Mouse (Mus musculus): ENCODE measurements around the gene Ppp2r5c.

The Ppp2r5c gene

DNA sequence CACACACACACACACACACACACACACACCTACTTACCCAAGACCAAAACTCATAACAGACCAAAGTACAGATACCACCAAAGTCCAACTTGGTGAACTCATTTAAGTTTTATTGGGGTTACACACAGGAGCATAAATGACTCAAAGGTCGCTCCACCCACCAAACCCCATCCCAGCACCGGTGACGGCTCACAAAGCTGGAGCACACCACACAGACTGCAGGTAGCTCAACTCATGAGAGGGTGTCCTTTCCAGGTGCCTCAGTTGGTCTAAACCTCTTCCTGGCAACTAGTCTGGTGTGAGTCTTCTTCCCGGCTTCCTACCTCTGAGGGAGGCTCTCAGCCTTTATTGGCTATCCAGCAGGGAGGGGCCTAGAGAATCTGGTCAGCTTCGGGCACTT, 2.4 kb upstream of the Ppp2r5c start:
- DNase-seq, result no peak

DNA sequence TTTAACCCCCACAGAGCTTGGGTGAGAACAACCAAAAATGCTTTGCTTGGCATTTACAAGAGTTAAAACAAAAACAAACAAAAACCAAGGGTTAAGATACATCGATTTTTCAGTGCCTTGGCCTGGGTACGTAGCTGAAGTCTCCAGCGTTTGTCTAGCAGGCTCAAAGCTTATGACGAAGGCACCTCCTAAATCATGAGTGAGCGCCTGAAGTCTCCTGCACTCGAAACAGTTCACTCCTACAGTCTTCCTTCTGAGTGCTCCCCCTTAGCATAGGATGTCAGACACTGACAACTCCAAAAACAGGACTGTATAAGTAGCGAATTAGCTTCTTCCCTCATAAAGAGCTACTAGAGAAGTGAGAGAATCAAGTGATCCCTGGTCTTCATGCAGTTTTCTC, 1.1 kb upstream of the Ppp2r5c start:
- no peak for DNase-seq

GRCm38 (mm10) chr12:110447306-110447705, 386 bp downstream of the Ppp2r5c start:
- DNase-seq, result peak; percentile 58

DNA sequence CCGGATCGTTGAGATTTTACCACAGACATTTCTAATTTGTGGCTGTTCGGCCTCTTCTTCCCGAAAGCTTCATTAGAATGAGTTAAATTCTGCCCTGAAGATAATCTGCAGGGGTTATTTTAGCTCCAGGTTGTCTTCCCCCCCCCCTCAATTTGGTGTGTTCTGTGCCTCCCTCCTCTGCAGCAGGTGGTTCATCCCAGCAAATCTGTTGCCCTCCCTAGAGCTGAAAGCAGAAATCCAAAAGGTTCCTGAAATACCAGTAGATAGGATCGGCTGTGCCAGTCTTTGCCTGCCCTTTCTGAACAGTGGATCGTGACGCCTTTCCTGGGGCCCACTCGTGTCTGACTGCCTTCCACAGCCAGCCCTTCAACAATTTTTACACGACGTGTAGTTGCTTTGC, 1.8 kb downstream of the Ppp2r5c start:
- DNase-seq, result no peak

DNA sequence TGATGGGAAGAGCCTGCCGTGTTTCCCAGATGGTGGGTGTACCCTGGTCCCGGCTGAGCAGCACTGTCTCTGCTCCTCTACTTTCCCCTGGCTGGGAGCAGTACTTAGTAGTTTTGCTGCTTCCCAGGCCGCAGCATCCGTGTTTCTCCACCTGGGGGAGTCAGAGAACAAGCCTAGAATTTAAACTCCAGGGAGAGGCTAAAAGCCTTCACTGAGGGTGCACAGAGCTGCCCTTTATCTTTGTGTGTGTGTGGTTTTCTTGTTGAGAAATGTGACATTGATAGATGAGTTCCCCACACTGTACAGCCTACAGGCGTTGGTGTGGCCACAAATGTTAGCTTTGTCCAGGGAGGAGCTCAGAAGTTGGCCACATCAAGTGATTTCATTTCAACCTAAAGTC, 7.3 kb downstream of the Ppp2r5c start:
- DNase-seq, result peak; percentile 64

- no peak for DNase-seq
Measured at GRCm38 (mm10) chr12:110456024-110456423, 9.1 kb downstream of the Ppp2r5c start.

DNA sequence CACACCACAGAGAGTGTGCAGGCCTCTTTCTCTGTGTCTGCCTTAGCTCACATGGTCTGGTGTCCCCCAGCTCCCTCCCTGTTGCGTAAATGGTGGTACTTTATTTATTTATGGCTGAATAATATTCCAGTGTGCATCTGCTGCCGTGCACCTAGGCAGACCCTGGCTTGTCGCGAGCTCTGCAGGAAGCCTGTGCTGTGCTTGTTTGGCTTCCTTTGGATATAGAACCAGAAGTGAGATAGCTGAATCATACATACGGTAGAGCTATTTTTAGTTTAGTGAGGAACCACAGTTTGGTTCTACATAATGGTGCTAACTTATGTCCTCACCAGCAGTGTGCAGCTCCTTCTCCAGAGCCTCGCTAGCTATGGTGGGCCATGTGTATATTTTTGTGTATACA, 11.7 kb downstream of the Ppp2r5c start:
- no peak for DNase-seq

DNA sequence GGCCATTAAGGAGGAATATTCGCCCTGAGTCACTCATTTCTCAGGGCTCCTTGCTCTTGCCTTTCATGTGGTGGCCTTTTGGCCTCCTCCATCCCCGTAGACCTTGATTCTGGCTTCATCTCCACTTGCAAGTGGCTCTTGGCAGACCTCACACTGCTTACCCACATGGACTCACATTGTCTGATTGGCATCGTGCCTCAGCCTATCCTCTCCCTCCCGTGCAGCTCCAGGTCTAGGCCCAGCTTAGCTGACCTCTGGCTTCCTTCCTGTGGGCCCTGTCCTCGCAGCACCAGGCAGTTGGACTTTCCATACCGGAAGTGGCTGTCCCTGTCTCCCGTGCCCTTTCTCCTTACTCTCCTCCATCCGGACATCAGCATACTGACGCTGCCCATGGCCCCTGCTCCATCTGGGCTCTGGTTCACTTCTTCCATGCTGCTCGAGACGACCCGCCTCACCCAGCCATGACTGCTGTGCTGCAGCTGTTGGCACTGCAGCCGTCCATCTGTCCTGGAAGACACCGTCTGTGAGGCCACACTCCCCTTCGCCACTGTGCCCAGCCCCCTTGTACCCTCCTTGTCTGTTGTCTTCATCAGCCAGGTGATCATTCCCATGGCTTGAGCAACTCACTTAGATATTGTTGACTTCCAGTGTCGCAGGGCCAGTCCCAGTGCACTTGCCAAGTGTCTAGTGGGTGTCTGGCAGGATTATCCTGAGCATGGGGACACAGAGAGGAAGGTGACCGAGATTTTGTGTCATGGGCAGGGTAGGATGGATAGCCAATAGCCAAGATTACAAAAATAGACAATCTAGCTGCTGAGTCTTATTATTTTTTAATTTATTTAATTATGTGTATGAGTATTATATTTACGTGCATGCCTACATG, 13.7 kb downstream of the Ppp2r5c start:
- DNase-seq, result peak; percentile 74

- DNase-seq, result no peak
Measured at GRCm38 (mm10) chr12:110463711-110464110, 16.8 kb downstream of the Ppp2r5c start.

GRCm38 (mm10) chr12:110471426-110471825, 24.5 kb downstream of the Ppp2r5c start:
- DNase-seq, result no peak

- no peak for DNase-seq
Measured at GRCm38 (mm10) chr12:110472247-110472646, 25.3 kb downstream of the Ppp2r5c start.

DNA sequence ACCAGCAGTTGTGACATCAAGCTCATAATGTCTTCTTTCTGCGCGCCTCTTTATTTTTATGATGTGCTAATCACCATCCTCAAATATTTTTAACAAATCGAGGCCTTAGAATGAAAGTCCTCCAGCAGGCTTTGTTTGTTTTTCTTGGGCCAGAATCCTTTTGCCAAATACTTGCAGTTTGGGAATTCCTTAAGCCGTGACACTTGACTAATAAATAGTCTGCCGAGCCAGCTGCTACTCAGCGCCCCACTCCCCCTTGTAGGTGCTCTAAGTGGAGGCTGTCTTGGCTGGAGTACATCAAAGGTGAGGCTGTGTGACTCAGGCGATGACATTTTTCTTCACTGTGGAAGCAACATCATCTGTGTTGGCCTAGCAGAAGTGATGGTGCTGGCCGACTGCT, 27.6 kb downstream of the Ppp2r5c start:
- DNase-seq, result no peak

- DNase-seq, result no peak
Measured at GRCm38 (mm10) chr12:110476561-110476960, 29.6 kb downstream of the Ppp2r5c start.

DNA sequence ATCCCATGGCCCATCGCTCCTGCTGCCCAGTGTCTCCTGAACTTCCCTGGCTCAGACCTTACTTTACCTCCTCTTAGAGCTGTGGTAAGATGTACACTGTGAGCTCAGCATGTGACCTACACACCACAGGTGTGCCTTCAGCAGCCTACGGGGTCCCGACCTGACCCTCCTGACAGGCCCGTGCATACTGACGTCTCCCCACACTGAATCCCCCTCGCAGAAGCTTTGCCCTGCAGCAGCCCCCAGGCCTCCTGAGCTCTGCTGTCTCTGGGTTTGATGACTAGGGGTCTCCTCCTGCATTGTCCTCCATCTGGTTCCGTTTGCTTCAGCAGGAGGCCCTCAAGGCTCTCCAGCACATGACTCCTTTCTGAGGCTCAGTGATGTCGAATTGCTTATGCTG, 31.0 kb downstream of the Ppp2r5c start:
- no peak for DNase-seq

DNA sequence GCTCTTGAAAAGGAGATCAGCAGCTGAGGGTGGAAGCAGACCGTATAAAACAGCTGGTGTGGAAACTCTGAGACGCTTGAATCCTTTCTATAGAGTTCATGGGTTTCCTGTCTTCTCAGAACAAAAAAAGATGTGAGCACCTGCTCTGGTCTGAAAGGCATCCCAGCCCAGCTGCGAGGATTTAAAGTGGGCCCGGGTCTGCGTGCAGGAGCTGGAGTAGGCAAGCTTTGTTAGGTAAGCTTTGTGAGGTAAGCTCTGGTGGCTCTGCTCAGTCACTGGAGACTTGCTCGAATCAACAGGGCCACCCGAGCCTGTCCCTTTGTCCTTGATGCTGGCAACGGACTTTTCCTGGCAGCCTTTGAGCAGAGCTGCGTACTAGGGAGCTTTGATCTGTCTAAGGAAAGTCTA, 31.7 kb downstream of the Ppp2r5c start:
- no peak for DNase-seq

DNA sequence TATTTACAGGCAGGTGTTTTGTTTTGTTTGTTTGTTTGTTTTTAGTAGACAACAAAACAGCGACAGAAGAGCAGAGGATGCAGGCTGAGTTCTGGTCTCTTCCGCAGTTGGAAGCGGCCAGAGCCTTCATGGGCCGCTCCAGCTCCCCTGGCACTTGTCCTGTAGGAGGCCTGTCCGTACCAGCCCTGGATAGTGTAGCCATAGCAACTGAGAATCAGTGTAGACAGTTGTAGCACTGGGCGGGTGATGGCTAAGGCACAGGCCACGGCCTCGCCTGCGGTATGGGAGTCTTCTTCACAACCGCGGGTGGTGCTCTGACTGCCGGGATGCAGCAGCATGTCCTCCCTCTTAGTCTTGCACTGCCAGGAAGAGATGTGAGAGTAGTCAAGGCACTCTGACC, 32.3 kb downstream of the Ppp2r5c start:
- no peak for DNase-seq

- DNase-seq, result no peak
Measured at GRCm38 (mm10) chr12:110480701-110481100, 33.8 kb downstream of the Ppp2r5c start.

DNA sequence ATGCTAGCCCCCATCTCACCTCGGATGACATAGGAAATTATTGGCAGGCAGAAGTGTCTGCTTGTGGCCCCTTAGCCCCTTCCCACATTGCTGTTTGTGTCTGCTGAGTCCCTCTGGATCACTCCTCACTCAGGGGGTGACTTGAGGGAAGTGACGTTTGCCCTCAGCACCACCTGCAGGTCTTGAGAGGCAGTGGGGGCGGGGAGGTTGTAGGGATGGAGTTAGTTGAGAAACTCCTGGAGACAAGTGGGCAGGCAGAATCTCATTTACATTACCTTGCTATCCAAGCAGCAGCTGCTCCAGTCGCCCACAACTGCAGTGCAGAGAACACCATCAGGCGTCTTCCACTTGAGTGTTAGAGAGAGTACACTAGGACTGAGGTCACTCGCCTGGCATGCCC, 36.8 kb downstream of the Ppp2r5c start:
- no peak for DNase-seq

GRCm38 (mm10) chr12:110484824-110485584, 38.1 kb downstream of the Ppp2r5c start:
- no peak for DNase-seq

DNA sequence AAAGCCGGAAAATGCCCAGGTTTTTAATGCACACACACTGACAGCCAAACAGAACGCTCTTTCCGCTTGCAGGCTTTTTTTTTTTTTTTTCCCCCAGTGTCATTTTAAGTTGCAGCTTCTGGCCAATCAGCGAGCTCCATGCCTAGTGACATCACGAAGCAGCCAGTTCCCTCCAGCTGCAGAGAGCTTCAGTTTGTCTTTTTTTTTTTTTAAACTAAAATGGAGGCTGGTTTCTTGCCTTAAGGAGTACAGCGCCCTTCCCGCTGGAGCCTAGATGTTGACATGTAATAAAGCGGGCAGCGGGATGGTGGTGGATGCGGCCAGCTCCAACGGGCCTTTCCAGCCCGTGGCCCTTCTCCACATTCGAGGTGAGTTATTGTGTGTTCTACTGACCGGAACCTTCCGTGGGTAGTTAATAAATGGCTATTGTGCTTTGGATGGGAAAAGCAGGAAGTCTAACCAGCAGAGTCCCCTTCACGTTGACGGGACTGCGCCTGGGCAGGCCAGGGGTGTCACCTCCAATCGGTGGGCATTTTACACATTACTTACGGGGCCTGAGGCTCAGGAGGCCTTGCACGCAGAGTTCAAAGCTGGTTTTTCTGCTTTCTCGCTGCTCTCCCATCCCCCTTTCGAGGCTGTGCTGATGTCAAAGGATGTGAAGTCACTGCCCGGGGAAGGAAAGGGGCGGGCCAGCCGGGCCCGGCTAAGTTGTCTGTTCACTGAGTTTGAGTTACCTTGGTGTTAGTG, 38.8 kb downstream of the Ppp2r5c start:
- DNase-seq, result peak; percentile 61

GRCm38 (mm10) chr12:110486852-110487251, 39.9 kb downstream of the Ppp2r5c start:
- no peak for DNase-seq

- no peak for DNase-seq
Measured at GRCm38 (mm10) chr12:110488031-110488430, 41.1 kb downstream of the Ppp2r5c start.

DNA sequence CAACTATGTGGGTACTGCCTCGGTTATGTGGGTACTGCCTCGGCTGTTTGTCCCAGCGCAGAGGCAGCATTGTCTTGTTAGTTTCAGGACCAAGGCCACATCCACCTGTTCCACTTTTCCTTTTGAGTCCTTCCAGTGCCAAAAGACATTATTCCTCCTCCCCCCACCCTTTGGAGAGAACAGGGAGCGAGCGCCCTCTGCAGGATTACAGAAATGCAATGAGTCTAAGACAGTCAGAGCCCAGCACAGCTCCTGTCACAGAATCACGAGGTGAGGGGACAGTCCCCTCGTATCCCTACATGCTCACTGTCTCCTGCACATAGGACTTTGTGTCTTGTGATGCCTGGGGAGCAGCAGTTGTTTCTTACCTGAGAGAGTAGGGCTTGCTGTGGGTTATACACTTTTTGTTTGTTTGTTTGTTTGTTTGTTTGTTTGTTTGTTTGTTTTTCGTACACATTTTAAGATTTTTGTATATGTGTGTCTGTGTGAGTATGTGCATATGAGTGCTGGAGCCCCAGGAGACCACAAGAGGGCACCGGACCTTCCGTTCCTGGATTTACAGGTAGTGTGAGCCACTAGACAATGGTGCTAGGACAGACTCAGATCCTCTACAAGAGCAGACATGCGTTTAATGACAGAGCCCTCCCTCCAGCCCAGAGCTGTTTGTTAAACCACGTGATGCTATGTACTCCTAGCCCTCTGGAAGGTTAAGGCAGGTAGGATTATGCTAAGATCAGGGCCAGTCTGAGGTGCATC, 43.2 kb downstream of the Ppp2r5c start:
- DNase-seq, result no peak
